Mouse (Mus musculus): ENCODE results near the gene Oser1.

DNA sequence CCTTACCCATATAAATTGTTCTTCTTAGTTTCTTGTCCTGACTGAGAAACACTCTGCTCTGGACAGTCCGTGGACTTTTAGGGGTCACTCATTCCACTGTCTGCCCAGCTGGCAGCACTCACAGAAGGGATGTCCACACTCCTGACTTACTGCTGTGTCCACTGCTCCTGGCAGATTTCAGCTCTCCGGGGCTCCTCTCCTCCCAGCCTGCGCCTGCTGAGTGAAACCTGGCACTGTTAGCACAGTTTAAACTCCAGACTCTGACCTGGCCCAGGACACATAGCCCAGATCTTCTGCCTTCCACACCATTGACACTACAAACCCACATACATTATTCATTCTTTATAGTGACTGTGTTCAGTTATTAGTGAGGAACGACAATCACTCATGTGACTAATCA is 39.5 kb upstream of the Oser1 start:
- TF ChIP-seq CTCF (IDR thresholded peaks at IDR 0.05; ENCODE audit: low read depth) = no peak
- no peak for TF ChIP-seq EP300 (IDR thresholded peaks at IDR 0.05; ENCODE audit: low read depth)

All from liver, embryonic 14.5 days (tissue).